Mouse (Mus musculus) heart, adult 11 months (tissue): ENCODE results near the gene Tango6.

ENCODE experiments used
- DNase-seq: peaks from one replicate; pipeline ENCODE4 v3.0.0; 2022

Tango6 gene

GRCm38 (mm10) chr8:106818626-106819515 lies 136.0 kb downstream of the Tango6 start:
- peak; percentile 79 for DNase-seq

DNA sequence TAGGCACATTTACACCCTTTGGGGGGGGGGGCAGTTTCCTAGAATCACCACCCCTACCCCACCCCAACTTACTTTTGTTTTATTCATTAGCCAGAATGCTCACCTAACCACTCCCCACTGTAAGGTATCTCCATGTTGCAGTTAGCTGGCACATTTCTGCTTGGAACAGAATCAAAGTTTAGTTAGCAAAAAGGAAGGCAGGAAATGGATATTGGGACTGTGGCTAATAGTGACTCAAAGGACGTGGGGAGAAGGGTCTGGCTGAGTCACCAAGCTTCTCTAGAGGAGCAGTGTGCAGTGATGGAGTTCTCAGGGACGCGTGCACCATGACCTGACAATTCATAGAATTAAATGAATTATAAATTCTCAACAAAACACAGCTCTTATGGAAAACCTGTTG lies 136.7 kb downstream of the Tango6 start:
- DNase-seq = peak; percentile 64

DNA sequence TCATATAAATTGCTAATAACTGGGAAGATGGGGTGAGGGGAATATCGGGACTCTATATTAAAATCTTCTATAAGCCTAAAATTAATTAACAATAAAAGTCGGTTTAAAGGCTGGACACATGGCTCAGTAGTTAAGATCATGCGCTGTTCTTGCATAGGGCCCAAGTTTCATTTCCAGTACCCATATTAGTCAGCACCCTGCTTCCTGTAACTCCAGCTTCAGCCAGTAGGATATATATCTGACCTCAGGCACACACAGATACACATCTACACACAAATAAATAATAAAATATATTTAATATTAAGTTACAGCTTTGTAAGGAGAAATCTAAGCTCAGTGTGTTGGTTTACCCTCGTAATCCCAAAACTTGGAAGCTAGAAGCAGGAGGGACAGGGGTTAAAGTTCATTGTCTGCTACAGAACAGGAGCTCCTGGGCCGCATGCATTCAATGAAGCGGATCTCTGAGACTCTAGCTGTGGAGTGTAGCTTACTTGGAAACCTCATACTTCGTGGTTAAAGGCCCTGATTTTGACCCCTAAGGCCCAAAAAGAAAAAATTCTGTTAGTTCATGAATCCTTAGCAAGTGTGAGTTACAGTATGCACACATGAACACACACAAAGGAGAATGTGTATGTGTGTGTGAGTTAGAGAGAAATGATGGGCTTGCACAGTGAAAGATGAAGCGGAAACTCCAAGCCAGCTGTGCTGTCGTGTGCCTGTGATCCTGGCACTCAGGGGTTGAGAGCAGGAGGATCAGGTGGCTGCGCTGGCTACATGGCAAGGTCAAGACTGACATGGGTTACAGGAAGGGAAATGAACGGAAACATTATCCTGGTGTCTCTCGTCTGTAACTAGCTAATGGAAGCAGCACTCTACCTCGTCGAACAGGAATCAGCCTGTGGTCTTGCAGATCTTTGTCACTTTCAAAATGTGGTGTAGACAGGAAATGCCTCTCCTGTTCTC lies 138.0 kb downstream of the Tango6 start:
- DNase-seq = no peak

- DNase-seq = no peak
These were observed 146.1 kb downstream of the Tango6 start for GRCm38 (mm10) chr8:106828921-106829320.

GRCm38 (mm10) chr8:106829526-106830045 lies 146.7 kb downstream of the Tango6 start:
- DNase-seq = peak; percentile 96

DNA sequence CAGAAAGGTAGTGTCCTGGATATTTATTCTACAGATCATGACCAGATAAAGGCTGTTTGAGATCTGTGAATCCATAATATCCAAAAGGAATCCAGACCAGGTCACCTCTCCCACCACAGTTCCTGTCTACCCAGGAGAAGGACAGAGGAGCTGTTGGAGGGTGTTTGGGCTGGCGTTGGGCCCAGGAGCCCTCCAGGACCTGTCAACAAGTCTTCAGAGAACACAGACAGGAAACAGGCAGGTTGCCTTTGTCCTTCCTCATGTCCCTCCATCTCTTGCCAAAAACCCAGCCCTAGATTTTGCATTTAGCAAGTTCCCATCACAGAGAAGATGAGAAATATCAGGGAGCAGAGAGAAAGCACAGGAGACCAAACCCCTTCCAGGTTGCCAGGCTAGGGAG lies 152.0 kb downstream of the Tango6 start:
- DNase-seq = peak; percentile 98

GRCm38 (mm10) chr8:106836525-106836924 lies 153.7 kb downstream of the Tango6 start:
- no peak for DNase-seq

GRCm38 (mm10) chr8:106838803-106839202 lies 155.9 kb downstream of the Tango6 start:
- DNase-seq = peak; percentile 91

DNA sequence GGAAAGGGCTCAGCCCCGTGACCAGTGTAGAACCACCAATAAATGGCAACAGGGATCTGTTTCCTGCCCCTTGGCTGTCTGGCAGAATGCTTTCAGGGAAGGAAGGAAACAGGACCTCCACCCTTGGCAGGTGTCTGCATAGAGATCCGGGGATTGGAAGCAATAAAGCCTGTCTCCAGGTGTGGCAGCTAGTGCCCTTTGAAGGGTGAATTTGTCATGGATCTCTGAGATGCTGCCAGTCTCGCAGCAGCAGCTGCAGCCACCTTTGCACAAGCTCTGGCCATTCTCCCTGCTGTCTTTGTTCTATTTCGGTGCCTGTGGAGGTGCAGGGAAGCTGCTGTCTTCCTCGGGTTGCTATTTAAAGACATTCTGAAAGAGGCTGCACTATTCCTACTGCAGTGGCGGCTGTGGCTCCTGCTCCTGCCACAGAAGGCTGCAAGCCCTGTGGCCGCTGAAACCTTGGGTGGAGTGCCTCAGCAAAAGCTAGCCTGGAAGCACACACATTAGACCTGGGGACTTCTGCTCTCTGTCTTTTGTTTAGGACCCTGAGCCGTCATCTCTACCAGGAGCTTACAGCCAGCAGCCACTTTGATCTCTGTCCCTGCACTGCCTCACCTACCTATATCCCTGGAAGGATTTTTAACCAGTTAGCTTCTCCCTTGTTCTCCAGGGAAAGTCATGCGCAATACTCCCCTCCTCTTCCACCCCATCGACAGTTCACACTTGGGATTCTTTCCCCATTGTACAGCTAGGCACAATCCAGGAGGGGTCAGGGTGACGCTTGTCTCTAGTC lies 156.5 kb downstream of the Tango6 start:
- peak; percentile 98 for DNase-seq

DNA sequence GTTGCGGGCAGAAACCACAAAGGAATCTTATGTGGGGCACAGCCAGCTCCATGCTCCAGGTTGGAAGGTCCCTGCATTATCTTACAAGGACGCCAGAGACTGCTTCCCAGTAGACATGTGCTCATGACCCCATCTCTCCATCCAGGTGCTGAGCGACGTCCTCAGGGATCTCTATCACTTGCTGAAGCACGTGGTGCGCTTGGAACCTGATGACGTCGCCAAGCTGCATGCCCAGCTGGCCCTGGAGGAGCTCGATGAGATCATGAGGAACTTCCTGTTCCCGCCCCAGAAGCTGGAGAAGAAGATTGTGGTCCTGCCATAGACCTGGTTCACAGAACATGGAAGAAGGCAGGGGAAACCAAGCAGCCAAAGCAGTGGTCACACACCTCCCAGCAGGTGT lies 167.2 kb downstream of the Tango6 start:
- peak; percentile 92 for DNase-seq

DNA sequence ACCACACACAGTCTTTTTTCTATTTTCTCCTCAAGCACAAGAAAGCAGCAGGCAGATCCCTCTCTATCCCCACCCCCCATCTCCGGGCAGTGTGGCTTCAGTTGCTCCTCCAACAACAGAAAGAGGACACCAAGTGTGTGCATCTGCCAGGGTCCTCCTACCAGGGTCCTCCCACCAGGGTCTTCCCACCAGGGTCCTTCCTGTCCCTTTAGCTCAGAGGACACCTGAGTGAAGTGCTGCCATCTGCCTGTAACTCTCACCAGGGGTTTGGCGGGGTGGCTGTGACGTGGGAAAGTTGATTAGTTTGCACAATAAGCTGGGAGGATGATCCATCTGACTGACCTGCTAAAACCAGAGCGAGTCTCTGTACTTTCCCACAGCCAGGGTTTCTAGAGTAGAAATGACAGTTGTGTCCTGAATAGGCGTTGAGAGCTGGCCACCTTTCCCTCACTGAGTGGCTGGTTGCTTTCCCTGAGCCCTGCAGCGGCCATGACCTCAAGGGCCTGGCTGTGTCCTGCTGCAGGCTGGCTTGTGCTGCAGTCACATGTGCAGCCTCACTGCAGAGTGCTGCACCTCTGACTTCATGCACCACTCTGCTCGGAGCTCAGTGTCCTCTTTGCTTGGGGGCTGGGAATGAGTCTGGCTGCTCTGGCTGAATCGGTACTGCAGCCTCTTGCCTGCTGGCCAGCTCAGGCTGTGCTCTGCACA lies 171.8 kb downstream of the Tango6 start:
- DNase-seq = peak; percentile 94

GRCm38 (mm10) chr8:106855242-106855562 lies 172.3 kb downstream of the Tango6 start:
- no peak for DNase-seq

DNA sequence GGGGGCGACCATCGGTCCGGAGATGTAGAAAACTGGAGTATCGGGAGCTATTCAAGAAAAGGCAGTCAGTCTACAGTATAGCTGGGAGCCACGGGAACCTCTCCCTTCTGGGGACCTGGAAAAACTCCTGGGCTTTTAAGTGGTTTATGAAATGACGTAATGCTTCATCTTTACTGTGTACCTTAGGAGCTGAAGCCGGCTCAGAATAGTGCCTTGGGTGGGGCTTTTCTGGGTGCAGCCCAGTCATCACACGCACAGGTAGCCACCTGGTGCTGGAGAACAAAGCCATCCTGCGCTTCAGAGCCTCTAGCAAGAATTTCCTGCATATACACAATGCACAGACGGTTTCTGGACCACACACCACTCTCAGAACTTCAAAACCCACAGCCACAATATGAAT lies 180.0 kb downstream of the Tango6 start:
- DNase-seq = no peak

DNA sequence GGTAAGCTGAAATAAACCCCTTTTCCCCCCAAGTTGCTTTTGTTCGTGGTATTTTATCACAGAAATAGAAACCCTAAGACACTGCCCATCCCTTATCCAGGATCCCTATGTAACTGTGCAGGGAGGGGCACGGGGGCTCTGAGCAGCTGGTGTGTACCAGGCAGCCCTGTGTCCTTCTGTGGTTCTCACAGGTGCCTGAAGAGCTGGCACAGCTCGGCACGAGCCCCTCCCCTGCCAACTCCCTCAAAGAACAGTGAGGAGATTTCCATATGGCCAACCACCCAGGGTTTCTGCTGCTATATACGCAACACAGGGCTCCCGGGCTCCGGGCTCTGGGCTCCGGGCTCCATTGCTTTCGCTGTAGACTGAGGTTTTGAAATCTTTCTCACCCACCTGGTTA lies 182.5 kb downstream of the Tango6 start:
- no peak for DNase-seq

DNA sequence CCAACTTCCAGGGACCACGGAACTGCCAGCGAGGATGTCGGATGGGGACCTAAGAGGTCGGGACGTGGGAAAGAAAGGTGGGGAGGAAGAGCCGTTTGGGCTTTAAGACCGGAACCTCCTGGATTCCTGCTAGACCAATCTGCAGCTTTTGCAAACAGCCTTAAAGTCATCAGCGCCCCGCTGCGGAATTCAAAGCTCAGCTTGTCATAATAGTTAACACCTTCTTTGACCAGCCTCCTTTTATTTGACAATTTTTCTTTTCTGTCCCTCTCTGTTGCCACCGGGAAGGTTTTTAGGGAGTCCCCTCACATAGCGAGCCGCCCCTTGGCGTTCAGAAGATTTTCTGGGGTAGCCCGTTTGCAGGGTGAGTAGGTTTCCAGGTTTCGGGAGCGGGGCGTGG lies 187.2 kb downstream of the Tango6 start, which contains the start of gene Has3:
TSS of gene Has3 (plus strand) at position 192 of the 400 bp plus-strand sequence.
- DNase-seq = no peak

- DNase-seq = peak; percentile 97
These were observed 187.9 kb downstream of the Tango6 start for GRCm38 (mm10) chr8:106870537-106871327.

- DNase-seq = peak; percentile 91
These were observed 188.6 kb downstream of the Tango6 start for GRCm38 (mm10) chr8:106871328-106871926.

- peak; percentile 98 for DNase-seq
These were observed 189.1 kb downstream of the Tango6 start for GRCm38 (mm10) chr8:106871931-106872371.

GRCm38 (mm10) chr8:106872454-106873034 lies 189.7 kb downstream of the Tango6 start:
- DNase-seq = no peak

DNA sequence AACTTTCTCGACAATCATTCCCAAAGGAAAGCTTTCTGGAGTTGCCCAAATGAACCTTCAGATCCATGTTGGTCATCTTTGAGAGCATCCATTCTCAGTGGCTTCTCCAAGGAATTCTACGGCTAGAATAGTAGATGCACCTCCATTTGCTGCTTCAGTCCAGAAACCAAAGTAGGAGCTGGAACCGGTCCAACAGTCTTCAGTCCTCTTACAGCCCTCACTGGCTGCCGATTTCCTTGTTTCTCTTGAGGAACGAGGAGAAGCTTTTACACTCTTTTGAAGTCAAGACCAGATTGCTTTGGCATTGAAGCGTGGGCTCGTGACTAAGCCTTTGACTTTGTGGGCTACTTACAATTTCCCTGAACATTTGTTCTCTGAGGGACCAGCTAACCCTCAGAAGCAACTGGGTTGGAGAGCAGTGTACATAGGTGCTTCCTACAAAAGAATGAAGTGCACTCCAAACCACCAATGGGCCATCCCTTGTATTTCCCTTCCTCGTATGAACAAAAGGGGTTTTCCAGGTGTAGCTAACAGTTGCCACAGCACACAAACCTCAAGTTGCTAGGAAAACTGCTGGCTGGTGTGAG lies 197.3 kb downstream of the Tango6 start:
- no peak for DNase-seq
